Mouse (Mus musculus) megakaryocyte, embryonic 14.5 days (primary cell): ENCODE results near the gene Rad17.

Source experiments
- FLI1 ChIP-seq: IDR thresholded peaks from 2 replicates; pipeline ENCODE4 v1.6.1; 2012; ENCODE audit warnings: low read length, inconsistent platforms, mixed read lengths
- GATA1 ChIP-seq: IDR thresholded peaks from 3 replicates; pipeline ENCODE4 v1.6.1; 2012; ENCODE audit warnings: mixed read lengths, low read length, inconsistent platforms, borderline replicate concordance

- TF ChIP-seq GATA1 (no peak), FLI1 (no peak)
Measured at GRCm38 (mm10) chr13:100651439-100652186, 762 bp upstream of the Rad17 start, which contains the start of gene Taf9.
